Mouse (Mus musculus): ENCODE data around the gene Pomgnt2. TPM values are rescaled to one million over a fixed set of nuclear protein-coding genes. Genes with fewer than 3 reads are reported as not detected.
"Not testable (repeated sequence)": the region's sequence is repeated elsewhere in the genome, so short reads cannot be mapped to it uniquely, and the experiment has no call there.

Pomgnt2 gene
- total RNA-seq (2015): 3.2 and 4.6 TPM in 2 replicates
- total RNA-seq (2017): 4.9 and 6.7 TPM in 2 replicates

DNA sequence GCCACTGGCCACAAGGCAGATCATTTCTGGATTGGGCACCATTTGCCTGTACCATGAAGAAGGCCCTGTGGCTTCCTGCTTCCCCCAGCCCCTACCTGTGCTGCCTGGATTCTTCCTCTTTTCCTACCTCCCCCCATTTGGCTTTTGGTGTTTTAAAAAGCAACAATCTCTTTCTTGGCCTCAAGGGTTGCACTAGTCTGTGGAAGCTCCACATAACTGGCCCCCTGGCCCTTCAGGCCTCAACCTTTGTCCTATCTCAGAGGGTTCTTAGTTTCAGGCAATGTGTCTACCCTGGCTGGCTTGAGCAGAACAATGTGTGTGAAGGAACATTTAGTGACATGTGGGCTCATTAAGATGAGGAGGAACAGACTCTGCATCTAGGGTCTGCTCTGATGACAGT lies at the start of gene Pomgnt2:
Gene Pomgnt2 (minus strand): TSS at position 101 of the 400 bp plus-strand sequence.
- no peak for ATAC-seq (replicated peaks; ENCODE audit: poor library complexity)

DNA sequence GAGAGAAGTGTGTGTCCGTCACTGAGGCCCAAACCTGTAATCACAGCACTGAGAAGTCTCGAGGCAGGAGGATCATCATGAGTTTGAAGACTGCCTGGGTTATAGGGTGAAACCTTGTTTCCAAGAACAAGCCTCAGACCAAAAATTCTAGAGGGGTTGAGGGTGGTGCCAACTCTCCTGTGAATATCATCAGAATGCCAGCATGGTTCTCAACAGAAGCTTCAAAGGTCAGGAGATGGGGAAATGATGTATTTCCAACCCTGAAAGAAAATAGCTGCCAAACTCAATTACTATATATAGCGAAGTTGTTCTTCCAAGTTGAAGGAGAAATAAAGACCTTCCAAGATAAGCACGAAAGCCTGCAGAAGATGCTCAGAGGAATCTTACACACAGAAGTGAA lies 42.9 kb upstream of the Pomgnt2 start:
- ATAC-seq (replicated peaks; ENCODE audit: poor library complexity): no peak

DNA sequence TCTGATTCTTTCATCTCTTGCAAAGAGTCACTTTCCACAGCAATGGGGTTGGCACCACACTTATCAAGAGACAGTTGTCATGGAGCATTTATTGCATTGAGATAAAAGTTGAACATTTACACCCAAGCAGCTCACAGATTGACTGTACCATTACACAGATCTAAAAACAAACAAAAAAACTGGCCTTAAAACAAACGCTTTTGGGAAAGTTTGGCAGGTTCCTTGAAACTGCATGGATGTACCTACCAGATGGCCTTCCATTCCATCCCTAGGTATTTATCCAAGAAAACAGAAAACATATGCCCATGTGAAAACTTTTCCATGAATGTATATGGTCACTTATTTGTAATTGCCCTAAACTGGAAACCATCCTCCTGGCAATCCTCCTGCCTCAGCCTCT lies 41.7 kb upstream of the Pomgnt2 start:
- ATAC-seq (replicated peaks; ENCODE audit: poor library complexity): no peak

DNA sequence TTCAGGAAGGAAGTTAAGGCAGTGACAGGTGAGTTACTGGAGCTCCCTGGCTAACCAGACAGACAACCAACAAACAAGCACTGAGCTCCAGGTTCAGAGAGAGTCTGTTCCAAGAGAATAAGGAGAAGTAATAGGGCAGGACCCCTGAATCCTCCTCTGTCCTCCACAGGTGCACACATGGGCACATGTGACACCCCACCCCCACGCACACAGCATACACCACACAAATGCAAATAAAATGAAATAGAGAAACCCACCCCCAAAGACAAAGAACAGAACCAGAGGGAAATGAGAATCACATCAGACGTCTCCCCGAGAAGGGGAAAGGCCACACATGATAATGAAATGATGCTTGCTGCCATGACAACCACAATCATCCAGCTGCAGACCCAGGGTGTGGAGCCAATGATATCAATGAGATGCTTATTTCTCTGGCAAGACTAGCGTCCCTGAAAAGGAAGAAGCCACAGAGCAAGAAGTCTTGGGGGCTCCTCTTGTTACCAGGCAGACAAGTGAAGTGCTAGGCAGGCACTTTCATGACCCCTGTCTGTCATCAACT lies 39.7 kb upstream of the Pomgnt2 start:
- ATAC-seq (replicated peaks; ENCODE audit: poor library complexity): no peak

DNA sequence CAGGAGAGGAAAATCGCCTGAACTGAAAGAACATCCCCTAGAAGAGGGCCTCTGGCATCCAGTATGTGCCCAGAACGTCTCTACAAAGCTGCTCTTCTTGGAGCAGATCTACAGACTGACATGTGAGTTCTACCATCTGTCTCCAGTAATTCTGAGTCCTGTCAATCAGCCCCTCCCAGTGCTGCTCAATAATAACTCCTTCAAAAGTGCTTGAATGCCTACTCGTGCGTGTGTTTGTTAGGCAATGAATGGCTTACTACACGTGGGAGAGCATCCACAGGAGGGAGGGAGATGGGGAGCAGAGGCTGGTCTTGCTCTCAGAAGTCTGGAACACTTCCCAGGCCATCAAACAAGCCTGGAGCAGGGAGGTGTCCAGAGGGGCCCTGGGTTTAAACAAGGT lies 38.9 kb upstream of the Pomgnt2 start:
- ATAC-seq (replicated peaks; ENCODE audit: poor library complexity): no peak

DNA sequence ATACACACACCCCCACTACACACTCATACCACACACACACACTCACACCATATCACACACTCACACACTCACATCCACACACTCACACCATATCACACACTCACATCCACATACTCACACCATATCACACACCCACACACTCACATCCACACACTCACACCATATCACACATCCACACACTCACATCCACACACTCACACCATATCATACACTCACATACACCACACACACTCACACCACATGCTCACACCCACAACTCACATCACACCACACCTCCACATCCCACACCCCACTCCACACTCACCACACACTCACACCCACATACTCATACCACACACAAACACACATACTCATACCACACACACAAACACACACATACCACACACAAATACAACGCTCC lies 38.0 kb upstream of the Pomgnt2 start:
- ATAC-seq (replicated peaks; ENCODE audit: poor library complexity): no peak

DNA sequence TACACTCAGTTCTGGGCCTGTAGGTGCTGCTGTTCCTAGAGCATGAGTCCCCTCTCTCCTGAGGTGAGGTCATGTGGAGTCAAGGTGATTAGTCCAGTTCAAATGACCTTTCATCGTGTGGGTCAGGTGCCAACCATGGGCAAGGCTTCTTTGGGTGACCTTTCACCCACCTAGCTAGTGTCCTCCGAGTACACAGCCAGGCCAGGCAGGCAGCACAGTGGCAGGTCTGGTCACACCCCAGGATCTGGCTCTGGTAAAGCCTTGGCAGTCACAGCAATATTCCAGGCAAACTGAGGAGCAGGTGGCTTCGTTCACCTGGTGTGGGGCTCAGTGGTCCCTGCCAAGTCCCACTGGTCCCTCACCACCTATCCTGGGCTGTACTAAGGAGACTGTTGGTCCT lies 35.2 kb upstream of the Pomgnt2 start:
- ATAC-seq (replicated peaks; ENCODE audit: poor library complexity): no peak

DNA sequence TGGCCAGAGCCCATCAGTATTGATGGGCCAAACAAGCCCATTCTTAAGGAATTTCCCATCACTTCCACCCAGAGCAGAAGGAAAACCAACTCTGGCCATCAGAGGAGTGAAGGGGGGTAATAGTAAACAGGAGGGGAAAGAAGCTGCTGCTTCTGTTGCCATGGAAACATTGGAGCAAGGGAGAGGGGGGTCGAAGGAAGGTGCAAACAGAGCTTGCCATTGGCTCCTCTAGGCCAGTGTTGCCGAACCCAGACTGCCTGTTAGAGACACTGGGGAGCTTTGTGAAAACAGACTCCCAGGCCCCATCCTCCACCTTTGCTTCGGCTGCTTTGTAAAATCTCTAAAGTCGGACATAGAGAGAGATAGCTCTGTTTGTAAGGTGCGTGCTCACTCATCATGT lies 33.8 kb upstream of the Pomgnt2 start:
- ATAC-seq (replicated peaks; ENCODE audit: poor library complexity): no peak

DNA sequence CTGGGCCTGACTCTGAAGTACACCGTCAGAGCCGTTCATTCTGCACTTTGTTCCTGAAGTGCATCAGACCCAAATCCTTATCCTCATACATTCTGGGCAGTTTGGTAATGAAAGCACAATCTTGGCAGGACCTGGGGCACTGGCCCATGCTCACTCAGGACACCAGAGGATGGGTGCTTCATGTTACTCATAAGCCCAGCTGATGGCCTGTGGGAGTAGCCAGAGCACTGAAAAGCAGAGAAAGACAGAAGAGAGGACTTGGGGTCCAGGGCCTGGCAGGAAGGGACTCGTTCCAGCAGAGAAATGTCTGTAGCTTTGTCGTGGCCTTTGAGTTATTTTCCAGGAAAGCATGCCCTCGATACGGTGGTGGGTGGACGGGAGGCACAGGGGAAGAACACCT lies 32.9 kb upstream of the Pomgnt2 start:
- no peak for ATAC-seq (replicated peaks; ENCODE audit: poor library complexity)

DNA sequence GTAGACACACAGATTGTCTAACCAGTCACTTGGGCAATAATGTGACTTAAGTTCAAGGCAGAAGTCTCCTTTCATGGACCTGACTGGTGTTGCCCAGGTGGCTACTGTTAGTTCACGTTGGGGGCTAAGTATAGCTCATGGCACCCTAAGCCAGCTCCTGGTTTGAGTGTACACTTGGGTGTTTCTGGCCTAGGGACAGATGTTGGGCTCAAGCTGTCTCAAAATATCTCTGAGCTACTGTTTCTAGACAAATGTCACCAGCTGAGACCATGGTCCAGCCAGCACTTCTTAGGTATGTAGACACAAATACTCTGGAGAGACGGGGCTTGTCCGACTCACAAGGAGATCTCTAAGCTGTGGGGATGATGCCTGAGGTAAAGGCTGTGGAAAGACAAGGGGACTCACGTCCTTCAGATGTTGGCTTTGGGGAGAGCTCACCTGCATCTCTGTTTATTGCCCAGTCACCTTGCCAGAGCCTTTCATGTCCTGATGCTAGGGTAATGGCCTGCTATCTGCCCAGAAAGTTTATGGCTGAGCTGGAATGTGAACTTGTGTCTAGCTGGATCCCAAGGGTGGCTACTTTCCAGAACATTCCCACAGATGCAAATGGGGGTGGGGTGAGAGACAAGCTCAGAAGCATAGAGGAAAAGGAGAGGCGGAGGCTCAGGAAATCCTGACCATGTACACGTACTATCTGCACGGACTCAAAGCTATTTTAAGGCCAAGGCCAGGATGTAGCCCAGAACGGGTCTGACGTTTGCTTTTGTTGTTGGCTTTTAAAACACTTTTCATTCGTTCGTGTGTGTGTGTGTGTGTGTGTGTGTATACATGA lies 31.2 kb upstream of the Pomgnt2 start:
- ATAC-seq (replicated peaks; ENCODE audit: poor library complexity): no peak

DNA sequence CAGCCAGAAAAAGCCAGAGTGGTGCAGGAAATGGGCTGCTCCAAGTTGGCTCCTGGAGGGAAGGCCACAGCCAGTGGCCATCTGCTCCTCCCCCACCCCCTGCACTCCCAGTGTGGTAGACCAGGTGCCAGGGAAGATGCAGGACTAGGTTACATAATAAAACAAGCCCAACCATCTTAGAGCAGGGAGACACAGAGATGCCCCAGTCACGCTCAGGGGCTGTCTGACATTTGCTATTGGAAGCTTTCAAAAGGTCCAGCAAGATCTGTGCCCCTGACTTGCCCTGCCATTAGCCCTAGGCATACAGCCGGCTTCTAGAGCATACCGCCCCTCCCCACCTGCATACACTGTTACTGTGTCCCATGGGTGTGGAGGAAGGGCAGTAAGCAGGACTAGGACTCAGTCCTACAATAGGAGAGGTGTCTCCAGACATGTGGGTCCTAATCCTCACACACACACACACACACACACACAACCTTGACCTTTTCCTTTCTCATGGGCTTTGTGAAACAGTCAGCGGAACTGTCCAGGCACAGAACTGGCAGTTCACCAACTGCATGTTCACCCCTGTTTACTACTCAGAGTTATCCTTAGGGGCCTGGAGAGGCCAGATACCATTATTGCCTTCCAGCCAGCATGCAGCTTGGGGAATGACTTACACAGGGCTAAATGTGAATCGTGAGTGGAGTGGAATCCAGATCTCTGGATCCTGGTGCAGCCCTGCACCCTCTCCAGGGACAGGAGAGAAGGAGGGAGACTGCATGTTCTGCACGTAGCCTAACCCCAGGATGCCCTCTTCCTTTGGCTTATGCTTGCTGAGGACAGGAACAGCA lies 30.4 kb upstream of the Pomgnt2 start:
- no peak for ATAC-seq (replicated peaks; ENCODE audit: poor library complexity)

DNA sequence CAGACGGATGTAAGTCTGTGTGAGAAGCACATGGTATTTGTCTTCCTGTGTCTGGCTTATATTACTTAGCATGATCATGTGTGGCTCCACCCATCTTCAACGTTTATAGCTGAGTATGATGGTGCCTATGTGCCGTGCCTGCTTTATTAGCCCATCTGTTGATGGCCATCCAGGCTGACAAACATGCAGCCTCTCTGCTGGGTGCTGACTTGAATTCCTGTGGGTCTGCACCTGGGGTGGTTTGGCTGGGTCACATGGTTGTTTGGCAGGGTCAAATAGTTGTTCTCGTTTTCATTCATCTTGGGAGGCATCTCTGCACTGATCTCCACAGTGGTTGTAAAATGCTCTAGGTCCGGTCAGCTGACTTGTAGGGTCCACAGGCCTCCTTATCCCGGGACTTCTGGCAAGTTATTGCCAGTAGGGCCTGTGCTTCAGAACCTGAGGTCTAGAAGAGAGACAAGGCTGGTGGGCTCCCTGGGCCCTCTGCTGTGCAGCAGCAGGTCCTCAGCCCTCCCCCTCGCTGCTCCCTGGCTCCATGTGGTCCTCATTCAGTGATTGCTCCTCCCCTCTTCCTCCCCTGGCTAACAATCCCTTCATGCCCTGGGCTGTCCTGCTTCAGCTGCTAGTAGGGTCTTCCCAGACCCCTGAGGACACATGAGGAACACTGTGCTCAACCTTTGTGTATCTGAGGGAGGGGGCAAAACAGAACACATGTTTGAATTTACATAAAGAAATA lies 29.1 kb upstream of the Pomgnt2 start:
- ATAC-seq (replicated peaks; ENCODE audit: poor library complexity): no peak

DNA sequence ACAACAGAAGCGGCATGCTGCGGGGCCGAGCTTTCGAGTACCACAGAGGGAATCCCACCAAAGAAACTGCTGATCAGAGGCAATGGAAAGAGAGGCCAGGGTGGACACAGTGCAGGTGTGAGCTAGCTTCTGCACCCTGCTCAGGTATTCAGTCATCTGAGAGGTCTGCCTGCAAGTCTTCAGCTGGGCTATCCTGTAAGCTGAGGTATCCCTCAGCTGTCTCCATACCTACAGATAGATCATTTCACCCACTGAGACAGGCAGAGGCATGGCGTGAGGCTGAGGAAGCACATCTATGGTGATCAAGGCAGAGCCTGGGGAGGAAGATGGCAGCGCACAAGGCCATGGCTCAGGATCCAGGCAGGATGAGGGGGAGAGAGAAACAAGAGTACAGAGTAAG lies 27.5 kb upstream of the Pomgnt2 start:
- ATAC-seq (replicated peaks; ENCODE audit: poor library complexity): no peak

DNA sequence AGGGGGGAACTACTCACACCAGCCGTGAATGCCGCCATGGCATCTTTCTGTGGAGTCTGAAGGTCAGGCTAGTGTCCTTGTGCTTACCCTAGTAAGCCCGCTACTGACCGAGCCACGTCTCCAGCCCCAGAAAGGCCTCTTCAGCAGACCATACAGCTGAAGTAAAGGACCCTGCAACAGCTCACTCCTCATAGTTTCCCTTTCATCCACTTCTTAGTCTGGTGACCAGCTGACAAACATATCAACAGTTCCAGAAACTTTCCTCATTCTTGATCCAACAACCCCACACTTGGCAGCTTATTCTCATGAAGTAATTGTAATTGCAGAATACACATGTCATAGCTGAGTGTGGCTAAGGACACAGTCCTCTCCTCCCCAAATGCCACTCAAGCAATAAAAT lies 27.0 kb upstream of the Pomgnt2 start:
- no peak for ATAC-seq (replicated peaks; ENCODE audit: poor library complexity)

DNA sequence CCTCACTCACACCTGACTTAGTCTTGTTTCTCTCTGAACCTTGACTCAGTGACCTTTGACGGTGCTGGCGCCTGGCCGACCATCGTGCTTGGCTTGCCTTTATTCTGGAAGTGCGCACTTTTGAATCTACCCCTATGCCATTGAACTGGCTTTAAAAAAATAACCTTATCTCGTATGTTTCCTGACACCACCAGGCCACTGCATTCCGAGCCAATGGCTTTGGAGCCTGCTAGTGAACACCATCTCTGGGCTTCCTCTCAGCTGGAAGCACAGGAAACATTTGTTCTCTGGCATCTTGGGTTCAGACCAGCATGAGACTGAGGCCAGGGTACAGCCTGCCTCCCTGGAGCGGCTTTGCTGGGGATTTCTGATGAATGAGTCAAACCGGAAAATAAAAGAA lies 25.9 kb upstream of the Pomgnt2 start:
- ATAC-seq (replicated peaks; ENCODE audit: poor library complexity): no peak

DNA sequence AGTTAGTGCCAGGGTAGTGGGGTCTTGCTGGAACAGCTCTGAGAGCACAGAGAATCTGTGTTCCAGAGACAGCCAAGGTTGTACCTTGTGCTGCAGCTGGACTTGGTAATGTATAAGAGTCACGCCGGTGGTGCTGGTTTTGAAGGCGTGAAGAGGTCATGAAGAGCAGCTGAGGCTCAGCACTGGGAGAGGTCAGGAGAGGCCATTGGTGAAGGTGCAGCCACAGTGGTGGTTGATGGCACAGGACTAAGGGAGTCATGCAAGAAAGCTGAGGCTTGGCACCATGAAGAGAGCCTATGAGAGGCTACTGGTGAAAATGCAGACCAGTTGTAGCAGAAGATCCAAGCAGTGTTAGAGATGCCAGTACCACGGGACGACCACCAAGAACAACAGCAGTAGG lies 24.7 kb upstream of the Pomgnt2 start:
- ATAC-seq (replicated peaks; ENCODE audit: poor library complexity): no peak

DNA sequence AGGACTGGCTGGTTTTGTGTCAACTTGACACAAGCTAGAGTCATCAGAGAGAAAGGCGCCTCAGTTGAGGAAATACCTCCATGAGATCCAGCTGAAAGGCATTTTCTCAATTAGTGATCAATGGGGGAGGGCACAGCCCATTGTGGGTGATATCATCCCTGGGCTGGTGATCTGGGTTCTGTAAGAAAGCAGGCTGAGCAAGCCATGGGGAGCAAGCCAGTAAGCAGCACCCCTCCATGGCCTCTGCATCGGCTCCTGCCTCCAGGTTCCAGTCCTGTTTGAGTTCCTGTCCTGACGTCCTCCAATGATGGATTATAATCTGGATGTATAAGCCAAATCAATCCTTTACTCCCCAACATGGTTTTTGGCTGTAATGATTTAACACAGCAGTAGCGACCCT lies 24.3 kb upstream of the Pomgnt2 start:
- not testable (repeated sequence) for ATAC-seq (replicated peaks; ENCODE audit: poor library complexity)

DNA sequence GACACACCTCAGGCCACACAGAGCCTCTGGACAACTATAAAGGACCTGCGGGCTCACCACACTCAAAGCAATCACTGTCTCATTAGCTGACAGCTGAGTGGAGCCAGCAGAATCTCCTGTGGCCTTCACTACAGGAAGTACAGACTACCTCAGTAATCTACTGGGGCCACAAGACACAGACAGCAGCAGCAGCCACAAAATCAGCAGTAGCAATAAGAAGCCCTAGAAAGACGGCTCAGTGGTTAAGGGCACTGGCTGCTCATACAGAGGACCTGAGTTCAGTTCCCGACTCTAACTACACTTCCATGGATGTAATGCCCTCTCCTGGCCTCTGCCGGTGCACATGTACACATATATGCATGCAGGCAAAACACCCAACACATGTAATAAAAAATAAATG lies 23.4 kb upstream of the Pomgnt2 start:
- ATAC-seq (replicated peaks; ENCODE audit: poor library complexity): no peak

DNA sequence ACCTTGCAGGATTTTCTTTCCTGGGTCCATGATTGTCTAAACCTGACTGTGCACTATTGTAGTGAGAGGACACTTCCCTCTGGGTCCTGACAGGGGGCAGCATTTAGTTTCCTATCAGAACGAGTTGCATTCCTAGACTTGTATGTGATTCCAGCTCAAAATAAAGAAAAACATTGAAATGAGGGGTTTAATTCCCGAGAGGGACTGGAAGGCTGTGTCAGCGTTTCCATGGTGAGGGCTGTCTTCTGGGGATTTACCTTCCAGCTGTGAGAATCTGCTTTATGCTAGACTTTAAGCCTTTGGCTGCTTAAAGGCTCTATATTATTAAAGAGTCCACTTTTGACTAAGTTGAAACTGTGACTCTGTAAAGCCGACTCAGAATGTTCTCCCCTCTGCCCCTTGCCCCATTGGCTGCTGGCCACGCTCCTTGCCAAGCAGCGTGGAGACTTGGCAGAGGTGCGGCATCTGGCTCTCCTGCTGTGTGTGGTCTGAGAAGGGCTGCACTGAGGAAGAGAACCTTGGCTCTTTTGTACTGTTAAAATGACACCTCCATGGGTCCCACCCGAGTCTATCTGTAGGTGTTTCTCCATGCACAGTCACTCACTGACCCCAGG lies 22.0 kb upstream of the Pomgnt2 start:
- 0 out of 2 replicates have a peak, but pooled peaks have one; percentile 35 for ATAC-seq (replicated peaks; ENCODE audit: poor library complexity)

DNA sequence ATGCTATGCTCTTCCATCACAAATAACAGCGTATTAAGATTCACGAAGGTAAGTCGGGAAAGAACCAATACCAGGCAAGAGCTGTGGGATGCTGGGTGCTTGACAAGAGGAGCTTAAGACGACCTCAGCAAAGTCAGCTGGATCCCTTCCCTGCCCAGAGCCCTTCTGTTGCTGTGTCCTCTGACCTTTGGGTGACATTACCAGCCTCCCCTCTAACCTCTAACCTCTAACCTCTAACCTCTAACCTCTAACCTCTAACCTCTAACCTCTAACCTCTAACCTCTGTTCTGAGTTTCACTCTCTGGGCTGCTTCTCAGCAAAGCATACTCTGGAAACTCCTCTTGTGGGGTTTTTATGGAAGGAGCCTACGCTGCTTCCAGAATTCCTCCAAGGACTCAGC lies 21.2 kb upstream of the Pomgnt2 start:
- no peak for ATAC-seq (replicated peaks; ENCODE audit: poor library complexity)

DNA sequence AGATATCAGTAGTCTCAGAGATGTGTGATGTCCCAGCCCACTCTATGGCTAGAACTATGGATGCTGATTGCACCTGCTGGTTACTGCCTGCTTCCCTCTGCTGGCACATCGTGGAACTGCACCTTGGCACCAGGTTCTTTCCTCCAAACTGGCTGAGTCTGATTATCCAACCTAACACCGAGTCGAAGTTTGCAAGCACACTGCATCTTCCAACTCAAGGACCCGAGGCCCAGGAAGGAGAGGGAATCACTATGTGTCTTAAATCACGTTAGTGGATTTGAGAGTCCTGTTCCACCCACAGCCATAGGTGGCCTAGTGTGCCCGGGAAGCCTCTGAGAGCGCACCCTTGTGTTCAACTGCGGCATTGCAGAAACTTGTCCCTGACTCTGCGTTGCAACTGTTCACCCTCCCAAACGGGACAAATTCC lies 17.3 kb upstream of the Pomgnt2 start:
- ATAC-seq (replicated peaks; ENCODE audit: poor library complexity): peak; percentile 93
